Mouse (Mus musculus) myocyte (in vitro differentiated cells): ENCODE results near the gene Hdc.

Source experiments
- CEBPB ChIP-seq: IDR thresholded peaks from 2 replicates; pipeline ENCODE4 v1.6.1; 2011; ENCODE audit warnings: mild to moderate bottlenecking, moderate library complexity; ENCODE audit not compliant: poor library complexity, insufficient read depth, severe bottlenecking
- E2F4 ChIP-seq: IDR thresholded peaks from one replicate; pipeline ENCODE4 v1.6.1; 2011; ENCODE audit warnings: mild to moderate bottlenecking, control low read depth, moderate library complexity; ENCODE audit not compliant: insufficient read depth
- MAX ChIP-seq: IDR thresholded peaks from one replicate; pipeline ENCODE4 v1.6.1; 2011; ENCODE audit warnings: low read depth, mild to moderate bottlenecking, control low read depth
- MYOD1 ChIP-seq, 3 experiments: IDR thresholded peaks; one replicate each; pipeline ENCODE4 v1.6.1; 2011; ENCODE audit warnings: control low read depth in 2 of 3, low read depth in 2 of 3, mild to moderate bottlenecking in 2 of 3, moderate library complexity in 1 of 3; ENCODE audit not compliant: insufficient read length in 2 of 3, control insufficient read depth in 1 of 3
- MYOG ChIP-seq, 3 experiments: IDR thresholded peaks; one replicate each; pipeline ENCODE4 v1.6.1; 2011; ENCODE audit warnings: control low read depth in 2 of 3, low read depth in 2 of 3, mild to moderate bottlenecking in 2 of 3; ENCODE audit not compliant: insufficient read length in 2 of 3, control insufficient read depth in 1 of 3, insufficient read depth in 1 of 3
- POLR2A ChIP-seq: IDR thresholded peaks from one replicate; pipeline ENCODE4 v1.6.1; 2011; ENCODE audit warnings: low read depth, mild to moderate bottlenecking, control low read depth, moderate library complexity; ENCODE audit not compliant: insufficient read length
- POLR2AphosphoS2 ChIP-seq: IDR thresholded peaks from one replicate; pipeline ENCODE4 v1.6.1; 2011; ENCODE audit warnings: low read depth, control low read depth; ENCODE audit not compliant: insufficient read length
- REST ChIP-seq: IDR thresholded peaks from one replicate; pipeline ENCODE4 v1.6.1; 2011; ENCODE audit warnings: mild to moderate bottlenecking, control low read depth, moderate library complexity; ENCODE audit not compliant: insufficient read depth, insufficient read length
- SRF ChIP-seq: IDR thresholded peaks from one replicate; pipeline ENCODE4 v1.6.1; 2011; ENCODE audit warnings: low read depth; ENCODE audit not compliant: control insufficient read depth, insufficient read length
- TCF12 ChIP-seq: IDR thresholded peaks from one replicate; pipeline ENCODE4 v1.6.1; 2011; ENCODE audit warnings: mild to moderate bottlenecking, control low read depth; ENCODE audit not compliant: poor library complexity, insufficient read depth, severe bottlenecking
- USF1 ChIP-seq: IDR thresholded peaks from one replicate; pipeline ENCODE4 v1.6.1; 2011; ENCODE audit warnings: low read depth, mild to moderate bottlenecking, control low read depth, moderate library complexity

- TF ChIP-seq POLR2A, result no peak
- TF ChIP-seq E2F4, result no peak
- no peak for TF ChIP-seq SRF
- no peak for TF ChIP-seq MAX
- TF ChIP-seq POLR2AphosphoS2, result no peak
- TF ChIP-seq TCF12, result no peak
- TF ChIP-seq REST, result no peak
- no peak for TF ChIP-seq USF1
- no peak for TF ChIP-seq MYOG (IDR thresholded peaks at IDR 0.05; ENCODE audit: control insufficient read depth in 1 of 3, insufficient read depth in 1 of 3, insufficient read length in 2 of 3, low read depth in 2 of 3)
- TF ChIP-seq CEBPB, result no peak
- no peak for TF ChIP-seq MYOD1 (IDR thresholded peaks at IDR 0.05; ENCODE audit: control insufficient read depth in 1 of 3, insufficient read length in 2 of 3, low read depth in 2 of 3)
Observed at GRCm38 (mm10) chr2:126646461-126646860, 27.4 kb upstream of the Hdc start.
